Mouse (Mus musculus): ENCODE data around the gene Map3k14. TPM values are rescaled to one million over a fixed set of nuclear protein-coding genes. Genes with fewer than 3 reads are reported as not detected.

Gene Map3k14
- polyA plus RNA-seq, 2 experiments from 2014 or later, result 29.6 to 50.3 TPM

DNA sequence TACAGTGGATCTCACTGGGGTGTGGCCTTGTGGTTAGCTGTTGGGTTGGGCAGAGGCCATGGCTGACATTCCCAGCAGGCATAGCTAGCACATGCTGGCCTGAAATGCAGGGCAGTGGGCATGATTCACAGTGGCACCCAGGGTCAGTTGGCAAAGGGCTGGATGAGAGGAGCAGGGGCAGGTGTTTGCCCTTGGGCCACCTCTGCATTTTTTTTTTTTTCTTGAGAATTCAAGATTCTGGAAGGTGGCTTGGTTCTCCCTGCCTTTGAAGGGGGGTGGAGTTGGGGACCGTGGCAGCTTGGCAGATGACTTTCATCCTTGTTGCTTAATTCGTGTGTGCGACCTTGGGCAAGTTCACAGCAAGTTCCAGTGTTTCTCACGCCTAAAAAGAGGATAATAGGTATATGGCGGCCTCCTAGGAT lies 92.8 kb downstream of the Map3k14 start:
- no peak for ATAC-seq

DNA sequence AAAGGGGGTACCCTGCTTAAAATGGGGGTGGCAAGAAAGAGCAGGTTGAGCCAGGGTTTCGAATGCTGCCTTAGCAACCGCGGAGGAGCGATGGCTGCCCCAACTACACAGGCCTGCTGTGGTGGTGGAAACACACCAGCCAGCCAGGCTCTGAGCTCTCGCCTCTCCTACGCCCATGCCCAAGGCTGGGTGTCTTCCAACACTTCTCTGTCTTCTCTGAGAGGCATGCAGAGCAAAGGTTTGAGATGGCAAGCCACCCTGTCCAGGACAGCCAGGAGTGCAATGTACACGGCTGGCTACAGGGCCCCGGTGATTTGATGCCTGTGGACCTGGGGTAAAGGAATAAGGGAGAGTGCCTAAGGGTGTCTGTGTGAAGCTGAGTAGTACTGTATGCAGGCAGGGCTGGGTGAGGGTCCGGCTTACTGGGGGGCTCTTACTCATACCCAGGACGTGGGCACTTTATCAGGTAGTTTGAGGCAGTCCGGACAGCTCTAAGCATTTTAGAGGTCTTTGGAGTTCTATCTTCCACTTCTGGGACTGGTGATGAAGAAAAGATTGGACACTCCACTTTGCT lies 93.4 kb downstream of the Map3k14 start:
- no peak for ATAC-seq

DNA sequence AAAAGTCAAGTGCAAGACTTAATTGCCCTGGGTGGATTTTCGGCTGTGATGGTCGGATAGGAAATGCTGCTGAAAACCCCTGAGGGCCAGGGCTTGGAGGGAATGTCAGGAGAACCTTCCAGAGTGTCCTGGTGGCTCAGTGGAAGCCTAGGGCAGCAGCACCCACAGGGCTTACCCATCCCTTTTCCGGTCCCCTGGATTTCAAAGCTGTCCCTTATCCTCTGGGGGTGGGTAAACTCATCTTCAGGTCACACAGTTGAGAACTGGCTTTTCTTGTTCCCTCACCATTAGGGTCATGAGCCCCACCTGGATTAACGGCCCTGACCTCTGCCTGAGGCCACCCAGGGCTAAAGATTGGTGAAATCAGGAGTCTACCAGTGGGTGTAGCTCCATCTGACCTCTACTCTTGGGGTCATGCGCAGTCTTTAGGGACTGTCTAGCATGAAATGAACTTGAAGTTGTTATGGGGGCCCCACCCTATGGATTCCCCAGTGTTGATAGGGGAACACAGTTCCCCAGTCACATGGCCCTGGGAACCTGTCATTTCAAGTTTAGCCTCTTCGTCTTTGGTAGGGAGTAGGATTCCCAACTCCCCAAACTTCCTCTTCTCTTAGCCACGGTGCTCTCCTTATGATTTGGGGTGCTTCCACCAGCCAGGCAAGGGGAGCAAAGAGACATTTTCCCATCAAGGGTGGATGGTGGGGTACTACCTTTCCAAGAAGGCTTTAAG lies 94.1 kb downstream of the Map3k14 start:
- ATAC-seq, result no peak

- ATAC-seq, result no peak
Measured at GRCm38 (mm10) chr11:103172392-103173040, 94.8 kb downstream of the Map3k14 start.

DNA sequence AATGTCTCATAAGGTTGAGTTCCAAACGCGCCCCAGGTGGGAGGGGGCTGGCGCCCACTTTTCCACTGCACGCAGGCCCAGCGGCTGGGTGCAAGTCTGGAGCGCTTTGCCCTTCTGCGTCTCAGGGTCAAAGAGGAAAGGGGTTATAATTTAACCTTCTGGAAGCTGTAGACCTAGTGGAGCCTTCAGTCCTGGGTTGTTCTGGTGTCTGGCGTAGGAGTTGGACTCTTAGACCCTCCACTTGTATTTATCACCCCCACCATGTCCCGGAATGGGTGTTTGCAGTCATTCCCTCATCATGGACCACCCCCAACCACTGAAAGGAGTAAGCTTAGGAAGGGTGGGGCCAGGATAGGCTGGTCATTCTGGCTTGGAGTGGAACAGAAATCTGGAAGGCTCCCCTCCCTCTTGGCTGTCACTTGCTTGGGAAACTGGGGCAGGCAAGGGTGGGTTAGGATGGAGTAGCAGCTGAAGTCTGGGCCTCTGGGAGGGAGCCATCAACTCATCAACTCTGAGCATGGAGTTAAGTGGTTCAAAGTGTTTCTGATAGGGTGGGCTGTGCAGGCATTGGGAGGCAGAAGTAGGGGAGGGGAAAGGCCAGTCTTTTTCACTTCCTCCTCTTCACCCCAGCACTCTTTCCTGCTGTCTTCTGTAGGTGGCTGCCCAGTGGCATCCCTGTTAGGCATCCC lies 95.4 kb downstream of the Map3k14 start:
- ATAC-seq, result no peak

GRCm38 (mm10) chr11:103171286-103171620 lies 96.0 kb downstream of the Map3k14 start:
- no peak for ATAC-seq

DNA sequence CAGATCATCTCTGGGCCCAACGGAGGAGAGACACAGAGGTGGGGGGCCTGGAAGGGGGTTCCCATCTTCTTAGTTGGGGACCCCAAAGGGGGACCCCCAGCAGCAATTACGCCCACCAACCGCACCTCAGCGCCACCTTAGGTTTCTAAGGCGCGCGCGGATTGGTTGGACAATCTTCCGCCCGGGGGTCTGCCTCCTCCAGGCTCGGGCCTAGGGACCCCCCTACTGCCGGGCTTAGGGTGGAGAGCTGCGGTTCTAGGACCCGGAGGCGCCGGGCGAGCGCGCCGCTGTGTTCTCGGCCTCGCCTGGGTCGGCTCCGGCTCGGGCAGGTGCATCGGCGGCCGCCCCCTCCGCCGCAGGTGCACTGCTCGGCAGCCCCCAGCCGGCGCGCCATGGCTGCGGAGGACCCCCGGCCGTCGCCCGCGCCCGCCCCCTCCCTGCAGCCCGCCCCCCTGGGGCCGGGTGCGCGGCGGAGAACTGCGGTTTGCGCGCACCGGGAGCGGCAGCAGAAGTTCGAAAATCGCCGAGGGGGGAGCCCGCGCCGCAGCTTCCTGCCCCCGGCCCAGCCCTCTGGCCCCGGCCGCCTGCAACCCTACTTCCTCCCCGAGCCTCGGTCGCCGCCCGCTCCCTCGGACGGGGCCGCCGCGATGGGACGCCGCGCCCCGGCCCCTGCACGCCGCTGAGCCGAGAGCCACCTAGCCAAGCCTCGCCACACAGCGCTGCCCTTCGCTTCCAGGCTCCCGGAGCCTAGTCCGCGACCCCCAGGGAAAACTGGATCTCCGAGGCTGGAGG lies 96.6 kb downstream of the Map3k14 start, which contains the start of gene Fmnl1:
Gene Fmnl1, plus strand, starts transcription at position 614 of the 792 bp plus-strand sequence.
- peak; percentile 12 for ATAC-seq

DNA sequence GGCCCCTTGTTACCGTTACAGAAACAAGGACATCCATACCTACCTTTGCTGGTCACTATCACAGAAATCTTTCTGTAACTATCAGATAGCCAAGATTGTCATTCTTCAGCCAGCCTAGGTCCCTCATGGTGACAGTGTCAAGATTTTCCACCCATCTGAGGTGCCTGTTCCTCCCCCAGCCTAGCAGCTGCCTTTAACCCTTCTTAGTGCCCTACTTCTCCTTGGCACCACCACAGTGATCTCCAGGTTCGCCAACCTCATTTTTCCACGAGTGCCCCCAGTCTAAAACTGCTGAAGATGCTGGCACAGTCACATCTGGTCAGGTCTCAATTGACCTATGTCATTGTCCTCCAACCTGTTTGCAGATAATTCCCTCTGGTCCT lies 97.2 kb downstream of the Map3k14 start:
- ATAC-seq, result no peak

Other genes with a start within 250 kb of the Map3k14 start
- 100 to 1,000 TPM; 111 TPM for gene Nmt1, start 239.3 kb downstream of the Map3k14 start, polyA plus RNA-seq (2017; shearing (Covaris generic))
- 10 to 100 TPM; 26.4 to 32.5 TPM for gene Dcakd, start 239.1 kb downstream of the Map3k14 start, polyA plus RNA-seq (2017; shearing (Covaris generic))
- gene Plcd3, start 165.8 kb downstream of the Map3k14 start, polyA plus RNA-seq (2017; shearing (Covaris generic)), result under 1 TPM; 0.41 to 0.51 TPM
- 10 to 100 TPM; 19.7 to 25.2 TPM for gene Acbd4, start 165.8 kb downstream of the Map3k14 start, polyA plus RNA-seq (2017; shearing (Covaris generic))
- 1 to 10 TPM; 2.6 to 4.3 TPM for gene Hexim1, start 151.2 kb downstream of the Map3k14 start, polyA plus RNA-seq (2017; shearing (Covaris generic))
- gene Hexim2, start 135.0 kb downstream of the Map3k14 start, polyA plus RNA-seq (2017; shearing (Covaris generic)), result 1 to 10 TPM; 2.3 to 4.5 TPM
- gene Fmnl1, start 96.4 kb downstream of the Map3k14 start, polyA plus RNA-seq (2017; shearing (Covaris generic)), result 10 to 100 TPM; 54.2 to 69.6 TPM
- not detected for gene 1700023F06Rik, start 58.9 kb downstream of the Map3k14 start, polyA plus RNA-seq (2017; shearing (Covaris generic))
- gene Spata32, start 49.0 kb downstream of the Map3k14 start, polyA plus RNA-seq (2017; shearing (Covaris generic)), result not detected
- 10 to 100 TPM; 21.4 to 36.6 TPM for gene Arhgap27, start 96.2 kb upstream of the Map3k14 start, polyA plus RNA-seq (2017; shearing (Covaris generic))
- gene Plekhm1, start 145.2 kb upstream of the Map3k14 start, polyA plus RNA-seq (2017; shearing (Covaris generic)), result 10 to 100 TPM in 1 of 2 experiments, 1 to 10 TPM in 1; 7.0 to 15.2 TPM
- under 1 TPM in 1 of 2 experiments, not detected in 1; 0.07 TPM for gene Lrrc37a, start 237.1 kb upstream of the Map3k14 start, polyA plus RNA-seq (2017; shearing (Covaris generic))